Mouse (Mus musculus) erythroblast, embryonic 14.5 days (primary cell): ENCODE data around the gene Pigg. TPM values are rescaled to one million over a fixed set of nuclear protein-coding genes. Genes with fewer than 3 reads are reported as not detected.

Source experiments
- H3K27me3 ChIP-seq: 2 replicates; pipeline ENCODE4 v1.6.1; 2012; ENCODE audit warnings: inconsistent platforms; ENCODE audit not compliant: control insufficient read depth
- H3K36me3 ChIP-seq: 2 replicates; pipeline ENCODE4 v1.6.1; 2012; ENCODE audit warnings: mild to moderate bottlenecking, inconsistent platforms; ENCODE audit not compliant: control insufficient read depth
- H3K4me1 ChIP-seq: 2 replicates; pipeline ENCODE4 v1.6.1; 2012; ENCODE audit warnings: inconsistent platforms; ENCODE audit not compliant: control insufficient read depth
- H3K4me3 ChIP-seq: replicated peaks from 2 replicates; pipeline ENCODE3; 2012; ENCODE audit warnings: moderate library complexity, mild to moderate bottlenecking, inconsistent platforms
- H3K9me3 ChIP-seq: 2 replicates; pipeline ENCODE4 v1.6.1; 2012; ENCODE audit warnings: low read length, inconsistent platforms, mixed read lengths; ENCODE audit not compliant: control insufficient read depth
- GATA1 ChIP-seq: IDR thresholded peaks from 2 replicates; pipeline ENCODE4 v1.6.1; 2012; ENCODE audit warnings: low read length, inconsistent platforms, mixed read lengths
- TAL1 ChIP-seq: IDR thresholded peaks from 3 replicates; pipeline ENCODE4 v1.6.1; 2012; ENCODE audit warnings: low read length, inconsistent platforms, mixed read lengths
- polyA plus RNA-seq: library from polyadenylated mRNA; stranded (reverse); fragments of >175 nt; gene quantifications from 2 replicates; pipeline ENCODE4 v1.2.3, GENCODE M21; 2012

Gene Pigg
- polyA plus RNA-seq, 1 experiment: 0.09 TPM

DNA sequence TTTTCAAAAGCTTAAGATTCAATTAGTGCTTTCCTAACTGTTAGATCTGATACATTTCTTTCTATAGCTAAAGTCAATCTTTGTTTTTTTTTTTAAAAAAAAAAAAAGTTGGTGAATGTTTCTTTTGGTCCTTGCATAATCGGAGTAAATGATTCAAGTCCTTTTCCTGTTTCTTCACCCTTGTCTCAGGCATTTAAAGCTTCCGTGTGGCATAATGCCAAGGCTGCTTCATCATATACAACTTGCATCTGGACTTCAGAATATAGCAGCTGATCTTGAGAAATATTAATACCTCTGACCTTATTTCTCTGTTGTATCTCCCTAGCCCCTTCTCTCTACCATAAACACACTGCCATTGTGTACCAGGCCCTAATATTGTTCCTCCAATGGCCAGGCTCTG lies 25.5 kb upstream of the Pigg start:
- Histone ChIP-seq H3K4me1 (peaks cover 9% of the 10 kb centered on the region), H3K27me3 (no peaks in the 10 kb centered on the region)
- TF ChIP-seq TAL1: no peak
- no peak for TF ChIP-seq GATA1

DNA sequence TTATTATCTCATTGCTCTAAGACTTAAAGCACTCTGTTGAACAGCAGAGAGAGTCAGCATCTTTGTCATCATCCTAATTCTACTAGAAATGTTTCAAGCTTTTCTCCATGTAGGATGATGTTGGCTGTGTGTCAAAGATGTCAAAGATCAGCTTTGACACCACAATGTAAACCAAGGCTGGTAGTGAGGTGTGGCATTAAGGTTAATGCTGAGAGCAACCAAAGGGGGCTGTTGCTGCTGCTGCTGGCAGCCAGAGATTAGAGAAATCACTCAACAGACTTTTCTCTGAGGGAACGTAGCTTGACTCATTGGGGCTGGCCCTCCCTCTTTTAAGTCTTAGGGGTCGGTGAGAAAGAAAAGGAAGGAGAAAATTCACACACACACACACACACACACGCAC lies 10.8 kb upstream of the Pigg start:
- Histone ChIP-seq H3K27me3 (peaks cover 7% of the 10 kb centered on the region), H3K4me3 (no peak overlapping the region), H3K36me3 (no peaks in the 10 kb centered on the region), H3K4me1 (no peaks in the 10 kb centered on the region), H3K9me3 (no peaks in the 10 kb centered on the region)
- no peak for TF ChIP-seq TAL1

More for the DNA sequence above, 25.5 kb upstream of the Pigg start:
- no peaks in the 10 kb centered on the region for H3K9me3 ChIP-seq
- H3K36me3 ChIP-seq: peaks cover 10% of the 10 kb centered on the region
- H3K4me3 ChIP-seq: no peak overlapping the region

DNA sequence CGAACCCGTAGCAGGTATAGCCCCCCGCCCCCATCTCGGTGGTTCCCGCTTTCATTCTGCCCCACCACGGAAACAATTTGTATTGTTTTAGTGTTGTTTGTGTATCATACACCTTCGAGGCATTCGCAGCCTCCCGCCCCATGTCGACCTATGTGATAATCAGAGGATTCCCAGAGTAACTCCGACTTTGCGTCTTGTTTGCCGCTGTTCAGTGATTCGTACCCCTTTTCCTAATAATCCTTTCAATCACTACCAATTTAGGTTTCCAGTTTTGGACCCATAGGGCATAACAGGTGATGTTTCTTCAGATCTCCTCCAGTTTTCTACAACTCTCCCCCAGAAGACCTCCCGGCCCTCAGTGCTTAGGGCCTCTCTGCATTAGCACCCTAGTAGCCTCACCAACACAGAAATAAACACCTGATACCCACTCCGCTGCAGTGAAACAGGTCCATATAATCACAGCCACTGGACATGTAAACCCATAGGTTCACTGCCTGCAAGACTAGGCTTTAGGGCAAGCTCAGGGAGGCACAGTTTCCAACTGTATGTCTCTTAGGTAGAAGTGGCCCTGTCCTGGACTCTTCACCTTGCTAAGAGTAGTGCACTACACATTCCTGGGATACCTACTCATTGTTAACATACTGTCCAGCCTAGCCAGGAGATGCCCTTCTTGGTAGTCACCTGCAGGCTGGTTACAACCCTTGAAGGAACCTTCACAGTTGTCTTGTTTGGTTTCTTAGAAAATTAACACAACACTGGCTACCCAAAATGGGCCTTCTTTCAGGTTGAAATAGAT lies 854 bp downstream of the Pigg start:
- H3K36me3 ChIP-seq: peaks cover 12% of the 10 kb centered on the region
- TF ChIP-seq TAL1 (no peak), GATA1 (no peak)
- H3K4me1 ChIP-seq: peaks cover 24% of the 10 kb centered on the region
- no peaks in the 10 kb centered on the region for H3K9me3 ChIP-seq
- H3K4me3 ChIP-seq: peak overlapping the region; percentile 73
- H3K27me3 ChIP-seq: no peaks in the 10 kb centered on the region

DNA sequence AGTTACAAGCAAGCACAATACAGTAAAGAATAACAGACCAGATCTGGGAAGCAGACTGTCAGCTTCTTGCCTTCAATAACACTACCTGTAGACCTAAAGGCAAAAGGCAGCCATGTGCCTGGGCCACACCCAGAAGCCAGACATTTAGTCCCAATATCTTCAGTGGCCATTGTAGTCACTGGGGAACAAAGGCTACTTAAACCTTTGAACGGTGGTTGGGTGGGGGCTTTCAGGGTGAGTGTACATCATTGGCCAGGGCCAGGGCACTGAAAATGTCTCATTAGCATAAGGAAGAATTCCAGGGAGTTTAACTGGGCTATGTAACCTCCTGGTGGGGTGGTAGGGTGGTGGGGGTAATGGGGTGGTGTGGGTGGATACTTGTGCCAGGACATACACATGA lies 18.6 kb downstream of the Pigg start:
- Histone ChIP-seq H3K4me1 (no peaks in the 10 kb centered on the region), H3K36me3 (peaks cover 75% of the 10 kb centered on the region)

DNA sequence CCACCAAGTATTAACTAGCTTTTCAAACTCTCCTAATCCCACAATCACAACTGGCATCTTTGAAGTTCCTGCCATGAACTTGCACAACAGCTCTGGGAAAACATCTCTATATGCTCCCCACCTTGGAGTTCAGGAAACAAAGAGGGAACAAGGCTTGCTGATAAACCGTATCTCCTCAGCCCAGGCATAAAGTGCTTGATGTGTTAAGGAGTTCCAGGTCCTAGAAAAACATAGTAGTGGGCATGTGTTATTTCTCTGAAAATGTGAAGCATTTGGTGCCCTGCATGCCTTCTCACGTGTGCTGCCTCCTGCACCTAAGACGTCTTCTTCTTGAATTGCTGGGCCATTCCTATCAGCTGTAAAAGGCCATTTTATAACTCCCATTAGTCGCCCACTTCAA lies 25.0 kb downstream of the Pigg start:
- TF ChIP-seq GATA1 (no peak), TAL1 (no peak)

More for the DNA sequence above, 18.6 kb downstream of the Pigg start:
- Histone ChIP-seq H3K27me3 (no peaks in the 10 kb centered on the region), H3K9me3 (no peaks in the 10 kb centered on the region), H3K4me3 (no peak overlapping the region)
- TF ChIP-seq TAL1 (no peak), GATA1 (no peak)

DNA sequence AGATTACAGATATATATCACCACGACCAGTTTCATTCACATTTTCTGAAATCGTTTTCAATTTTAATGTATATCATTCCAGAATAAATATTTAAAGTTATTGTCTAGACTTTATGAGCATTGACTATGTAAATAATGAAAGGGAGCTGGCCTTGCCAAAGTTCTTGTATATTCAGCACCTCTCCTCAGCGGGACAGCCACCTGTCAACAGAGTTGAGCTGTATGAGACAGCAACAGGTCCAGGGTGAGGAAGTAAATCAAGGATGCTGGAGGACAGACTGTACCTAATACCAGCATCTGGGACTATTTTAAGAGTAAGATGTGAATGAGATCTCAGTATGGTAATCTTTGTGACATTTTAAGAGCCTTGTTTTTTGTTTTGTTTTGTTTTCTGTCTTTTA lies 25.6 kb downstream of the Pigg start:
- no peak for TF ChIP-seq TAL1
- no peak for TF ChIP-seq GATA1
- no peak overlapping the region for H3K4me3 ChIP-seq
- peaks cover 11% of the 10 kb centered on the region for H3K4me1 ChIP-seq
- peaks cover 59% of the 10 kb centered on the region for H3K36me3 ChIP-seq
- no peaks in the 10 kb centered on the region for H3K27me3 ChIP-seq
- no peaks in the 10 kb centered on the region for H3K9me3 ChIP-seq

More for the DNA sequence above, 25.0 kb downstream of the Pigg start:
- H3K36me3 ChIP-seq: peaks cover 66% of the 10 kb centered on the region
- H3K9me3 ChIP-seq: no peaks in the 10 kb centered on the region
- peaks cover 11% of the 10 kb centered on the region for H3K4me1 ChIP-seq
- no peak overlapping the region for H3K4me3 ChIP-seq
- no peaks in the 10 kb centered on the region for H3K27me3 ChIP-seq

DNA sequence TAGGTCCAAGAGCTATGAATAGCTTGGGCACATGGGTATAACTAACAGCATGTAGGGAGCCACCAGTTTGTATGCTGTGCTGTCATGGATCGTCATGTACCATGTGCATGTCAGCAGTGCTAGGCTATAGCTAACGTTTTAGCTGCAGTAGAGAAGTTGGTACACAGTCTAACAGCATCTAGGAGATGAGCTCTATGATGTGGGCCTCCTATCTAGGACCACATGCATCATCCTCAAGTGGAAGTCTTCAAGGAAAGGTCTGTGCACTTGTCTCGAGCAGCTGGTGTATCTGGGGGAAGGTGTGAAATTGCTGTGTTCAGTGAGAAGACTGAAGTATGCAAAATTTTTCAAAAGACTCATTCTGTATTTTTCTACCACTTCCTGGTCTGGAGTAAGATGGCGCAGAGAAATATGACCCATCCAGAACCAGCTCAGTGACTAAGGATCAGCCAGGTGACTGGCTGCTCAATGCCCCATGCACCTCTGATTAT lies 31.3 kb downstream of the Pigg start:
- H3K36me3 ChIP-seq: peaks cover 65% of the 10 kb centered on the region

DNA sequence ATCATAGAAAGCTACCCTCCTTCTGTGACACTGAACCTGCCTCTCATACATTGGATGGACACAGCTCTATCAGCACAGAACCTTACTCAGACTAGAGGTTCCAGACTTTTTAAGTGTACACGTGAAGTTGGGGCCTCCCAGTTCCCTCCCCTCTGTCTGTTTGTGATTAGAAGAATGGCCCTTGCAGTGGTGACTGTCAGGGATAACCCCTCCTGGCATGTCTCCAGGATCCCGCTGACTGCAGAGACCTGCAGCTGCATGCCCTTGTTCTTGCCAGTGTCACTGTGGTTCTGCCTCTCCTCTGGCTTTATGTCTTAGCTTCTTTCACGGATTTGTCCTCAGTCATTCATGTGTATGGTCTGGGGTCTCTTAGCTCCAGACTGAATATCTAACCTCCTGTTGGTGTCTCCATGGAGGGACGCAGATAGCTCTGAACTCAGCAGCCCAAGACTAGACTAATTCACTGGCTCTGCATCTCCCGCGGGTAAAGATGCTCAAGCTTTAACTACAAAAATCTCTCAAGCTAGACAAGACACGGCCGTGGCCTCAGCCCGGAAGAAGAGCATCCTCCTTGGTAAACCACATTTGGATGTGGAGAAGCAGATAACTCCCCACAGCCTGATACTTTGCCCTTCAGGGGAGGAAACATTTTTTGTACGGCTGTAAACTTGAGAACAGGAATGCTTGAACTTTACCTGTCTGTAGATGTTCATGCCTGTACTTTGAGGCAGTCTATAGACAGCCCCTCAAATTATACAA lies 33.1 kb downstream of the Pigg start:
- no peaks in the 10 kb centered on the region for H3K9me3 ChIP-seq
- no peak overlapping the region for H3K4me3 ChIP-seq
- peaks cover 63% of the 10 kb centered on the region for H3K36me3 ChIP-seq
- TF ChIP-seq TAL1 (no peak), GATA1 (no peak)
- H3K27me3 ChIP-seq: no peaks in the 10 kb centered on the region
- H3K4me1 ChIP-seq: peaks cover 7% of the 10 kb centered on the region

More for the DNA sequence above, 31.3 kb downstream of the Pigg start:
- H3K9me3 ChIP-seq: no peaks in the 10 kb centered on the region
- peaks cover 7% of the 10 kb centered on the region for H3K4me1 ChIP-seq
- H3K4me3 ChIP-seq: no peak overlapping the region
- H3K27me3 ChIP-seq: no peaks in the 10 kb centered on the region
- TF ChIP-seq TAL1 (no peak), GATA1 (no peak)

DNA sequence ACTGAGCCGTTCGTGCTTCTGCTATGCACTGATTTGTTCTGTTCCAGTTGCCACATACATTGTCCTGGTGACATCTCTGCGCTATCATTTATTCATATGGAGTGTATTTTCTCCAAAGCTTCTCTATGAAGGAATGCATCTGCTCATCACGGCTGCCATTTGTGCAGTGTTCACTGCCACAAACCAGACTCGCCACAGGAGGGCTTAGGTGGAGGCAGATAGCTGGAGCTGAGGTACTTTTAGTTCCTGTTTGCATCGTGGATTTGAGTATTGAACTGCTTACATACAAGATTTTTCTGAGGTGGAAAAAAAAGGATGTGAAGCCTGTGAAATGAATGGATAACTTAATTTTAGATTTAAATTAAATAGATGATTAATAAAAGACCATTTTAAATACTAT lies 35.4 kb downstream of the Pigg start:
- peaks cover 7% of the 10 kb centered on the region for H3K4me1 ChIP-seq
- H3K4me3 ChIP-seq: no peak overlapping the region
- no peaks in the 10 kb centered on the region for H3K27me3 ChIP-seq
- H3K9me3 ChIP-seq: no peaks in the 10 kb centered on the region
- peaks cover 63% of the 10 kb centered on the region for H3K36me3 ChIP-seq
- TF ChIP-seq TAL1: no peak
- TF ChIP-seq GATA1: no peak
